Mouse (Mus musculus) embryonic fibroblast, embryonic 13.5 days (primary cell): ENCODE measurements around the gene Gys1. TPM values are rescaled to one million over a fixed set of nuclear protein-coding genes. Genes with fewer than 3 reads are reported as not detected.
A peak's percentile ranks its signal among the peaks of the same experiment; 100 is the strongest.
"Not testable (repeated sequence)": the region's sequence is repeated elsewhere in the genome, so short reads cannot be mapped to it uniquely, and the experiment has no call there.

Experiments
- H3K27ac ChIP-seq: 2 replicates; pipeline ENCODE4 v1.5.1; 2012; ENCODE audit warnings: low read length, control low read depth, inconsistent platforms; ENCODE audit not compliant: insufficient read depth
- H3K4me1 ChIP-seq: 2 replicates; pipeline ENCODE4 v1.6.1; 2011; ENCODE audit warnings: low read length; ENCODE audit not compliant: control insufficient read depth, insufficient read depth
- H3K4me3 ChIP-seq: 2 replicates; pipeline ENCODE4 v1.5.1; 2011; ENCODE audit warnings: mild to moderate bottlenecking, control low read depth, low read length; ENCODE audit not compliant: insufficient read depth
- CTCF ChIP-seq: IDR thresholded peaks from 2 replicates; pipeline ENCODE4 v1.5.1; 2011; ENCODE audit warnings: mild to moderate bottlenecking, control low read depth, low read length, moderate library complexity, borderline replicate concordance; ENCODE audit not compliant: insufficient read depth
- POLR2A ChIP-seq: IDR thresholded peaks from 2 replicates; pipeline ENCODE4 v1.6.1; 2011; ENCODE audit warnings: low read depth, mild to moderate bottlenecking, control low read depth, low read length, moderate library complexity
- polyA plus RNA-seq: library from polyadenylated mRNA; stranded (reverse); fragments of >200 nt; gene quantifications from 2 replicates; pipeline ENCODE4 v1.2.4, GENCODE M21; 2011; ENCODE audit warnings: low read depth; ENCODE audit not compliant: missing spikeins, insufficient read length

Gene Gys1
- polyA plus RNA-seq, 1 experiment: 47.6 TPM

GRCm38 (mm10) chr7:45455932-45456696 is 21.5 kb downstream of the Gys1 start:
- peaks cover 5% of the 10 kb centered on the region; the same call in 1 of the 2 replicates for H3K4me1 ChIP-seq
- H3K4me3 ChIP-seq: no peak overlapping the region
- TF ChIP-seq POLR2A (peak; percentile 2; the same call in 1 of the 2 replicates), CTCF (no peak)
- H3K27ac ChIP-seq: no peak overlapping the region

- Histone ChIP-seq H3K4me3 (peak overlapping the region; percentile 67), H3K27ac (peak overlapping the region; percentile 73)
These were observed 22.1 kb downstream of the Gys1 start for GRCm38 (mm10) chr7:45456721-45457203.

GRCm38 (mm10) chr7:45457204-45458060 is 22.8 kb downstream of the Gys1 start:
- Histone ChIP-seq H3K27ac (peak overlapping the region; percentile 73), H3K4me1 (peaks cover 5% of the 10 kb centered on the region; the same call in 1 of the 2 replicates), H3K4me3 (peak overlapping the region; percentile 67)
- TF ChIP-seq POLR2A: peak; percentile 85
- TF ChIP-seq CTCF: no peak

More at GRCm38 (mm10) chr7:45456721-45457203, 22.1 kb downstream of the Gys1 start:
- no peak; the same call in 1 of the 2 replicates for TF ChIP-seq POLR2A
- no peak for TF ChIP-seq CTCF
- peaks cover 5% of the 10 kb centered on the region; the same call in 1 of the 2 replicates for H3K4me1 ChIP-seq

GRCm38 (mm10) chr7:45458748-45459563 is 24.3 kb downstream of the Gys1 start:
- H3K4me1 ChIP-seq: peaks cover 9% of the 10 kb centered on the region
- H3K4me3 ChIP-seq: peak overlapping the region; percentile 67
- peak overlapping the region; percentile 73 for H3K27ac ChIP-seq
- no peak for TF ChIP-seq CTCF
- TF ChIP-seq POLR2A: peak; percentile 68

- Histone ChIP-seq H3K4me3 (peak within 1 kb of the TSS; percentile 67), H3K27ac (peak within 1 kb of the TSS; percentile 96)
- TF ChIP-seq POLR2A: peak; percentile 86
- H3K4me1 ChIP-seq: not testable (repeated sequence)
These were observed 25.0 kb downstream of the Gys1 start, which contains the start of gene Ftl1 for GRCm38 (mm10) chr7:45459564-45460140. Ftl1 (minus strand) TSS chr7:45459884.

- peak overlapping the region; percentile 96 for H3K27ac ChIP-seq
- H3K4me1 ChIP-seq: peaks cover 12% of the 10 kb centered on the region
- no peak for TF ChIP-seq CTCF
- TF ChIP-seq POLR2A: no peak
- H3K4me3 ChIP-seq: no peak overlapping the region
These were observed 25.7 kb downstream of the Gys1 start for GRCm38 (mm10) chr7:45460377-45460776.

GRCm38 (mm10) chr7:45460860-45461314 is 26.2 kb downstream of the Gys1 start:
- peaks cover 12% of the 10 kb centered on the region for H3K4me1 ChIP-seq
- H3K4me3 ChIP-seq: no peak overlapping the region
- peak overlapping the region; percentile 96 for H3K27ac ChIP-seq
- no peak for TF ChIP-seq CTCF
- TF ChIP-seq POLR2A: peak; percentile 53; the same call in 1 of the 2 replicates

GRCm38 (mm10) chr7:45461326-45461725 is 26.7 kb downstream of the Gys1 start:
- peak overlapping the region; percentile 96 for H3K27ac ChIP-seq
- TF ChIP-seq POLR2A (no peak), CTCF (no peak)
- H3K4me1 ChIP-seq: peaks cover 12% of the 10 kb centered on the region
- no peak overlapping the region for H3K4me3 ChIP-seq

GRCm38 (mm10) chr7:45461781-45462180 is 27.1 kb downstream of the Gys1 start:
- no peak for TF ChIP-seq CTCF
- H3K4me3 ChIP-seq: no peak overlapping the region
- H3K27ac ChIP-seq: peak overlapping the region; percentile 73
- H3K4me1 ChIP-seq: peaks cover 12% of the 10 kb centered on the region
